Mouse (Mus musculus) CH12.LX (cell line): ENCODE results near the gene Ift140.
"Not testable (repeated sequence)": the region's sequence is repeated elsewhere in the genome, so short reads cannot be mapped to it uniquely, and the experiment has no call there.

Source experiments
- HCFC1 ChIP-seq: IDR thresholded peaks from 2 replicates; pipeline ENCODE4 v1.6.1; 2012; ENCODE audit warnings: low read depth, mild to moderate bottlenecking, inconsistent platforms, low read length, improper control_type of control experiment
- NELFE ChIP-seq: IDR thresholded peaks from 2 replicates; pipeline ENCODE4 v1.6.1; 2011; ENCODE audit warnings: low read depth, low read length, improper control_type of control experiment
- USF1 ChIP-seq: IDR thresholded peaks from 2 replicates; pipeline ENCODE4 v1.6.1; 2014; ENCODE audit warnings: low read depth, mild to moderate bottlenecking, inconsistent platforms, low read length, improper control_type of control experiment
- ZMIZ1 ChIP-seq: IDR thresholded peaks from 2 replicates; pipeline ENCODE4 v1.6.1; 2012; ENCODE audit warnings: low read depth, mild to moderate bottlenecking, inconsistent platforms, low read length, improper control_type of control experiment

GRCm38 (mm10) chr17:25125442-25126060 is 109.7 kb downstream of the Ift140 start:
- TF ChIP-seq NELFE, HCFC1, USF1, ZMIZ1: not testable (repeated sequence)
